Mouse (Mus musculus) heart, adult 2 months (tissue): Measurements from ENCODE around the gene Crb1. TPM values are rescaled to one million over a fixed set of nuclear protein-coding genes. Genes with fewer than 3 reads are reported as not detected.
A peak's percentile ranks its signal among the peaks of the same experiment; 100 is the strongest.

ENCODE experiments used
- DNase-seq, 2 experiments: peaks; one replicate each; pipeline ENCODE4 v3.0.0; 2021
- H3K27ac ChIP-seq: fragments of 200-600 bp; 2 replicates; pipeline ENCODE4 v1.8.1; 2022
- H3K27me3 ChIP-seq: fragments of 200-500 bp; 2 replicates; pipeline ENCODE4 v1.6.1; 2012; ENCODE audit warnings: mild to moderate bottlenecking, low read length, inconsistent platforms, mixed read lengths; ENCODE audit not compliant: control insufficient read depth, insufficient read depth
- H3K36me3 ChIP-seq: fragments of 200-500 bp; 2 replicates; pipeline ENCODE4 v1.6.1; 2012; ENCODE audit warnings: low read length, inconsistent platforms; ENCODE audit not compliant: control insufficient read depth, insufficient read depth
- H3K4me1 ChIP-seq: fragments of 200-500 bp; 2 replicates; pipeline ENCODE4 v1.6.1; 2011; ENCODE audit warnings: low read length; ENCODE audit not compliant: control insufficient read depth, insufficient read depth
- H3K4me3 ChIP-seq: fragments of 200-600 bp; 2 replicates; pipeline ENCODE4 v1.8.1; 2022
- H3K79me2 ChIP-seq: fragments of 200-500 bp; replicated peaks from 2 replicates; pipeline ENCODE4 v1.6.1; 2012; ENCODE audit warnings: mild to moderate bottlenecking, inconsistent platforms, low read length, moderate library complexity, mixed read lengths; ENCODE audit not compliant: control insufficient read depth, insufficient read depth
- H3K9ac ChIP-seq: fragments of 200-500 bp; 2 replicates; pipeline ENCODE4 v1.6.1; 2012; ENCODE audit warnings: low read depth, mild to moderate bottlenecking, control low read depth, inconsistent platforms, low read length, mixed read lengths
- CTCF ChIP-seq: fragments of 200-600 bp; IDR thresholded peaks from 2 replicates; pipeline ENCODE4 v1.8.1; 2022; ENCODE audit warnings: antibody characterized with exemption, mild to moderate bottlenecking, moderate library complexity
- EP300 ChIP-seq: fragments of 200-500 bp; IDR thresholded peaks from 2 replicates; pipeline ENCODE4 v1.6.1; 2011; ENCODE audit warnings: low read depth, low read length, control low read depth; ENCODE audit not compliant: insufficient read depth
- POLR2A ChIP-seq: fragments of 200-500 bp; IDR thresholded peaks from 2 replicates; pipeline ENCODE4 v1.6.1; 2011; ENCODE audit warnings: mild to moderate bottlenecking, low read depth, low read length, control low read depth; ENCODE audit not compliant: insufficient read depth
- whole genome bisulfite sequencing: fragments of 180-500 bp; shearing (Covaris S2); methylation state at CpG from one replicate; pipeline ENCODE4 v1.1.7; 2018; 5-methylcytosine and 5-hydroxymethylcytosine counted together
- intact Hi-C: fragments of 180-260 bp; cut with DNase I; formaldehyde crosslinking; loops from one replicate; pipeline ENCODE4 v1.15.1; 2025
- polyA plus RNA-seq: library from polyadenylated mRNA; depleted of rRNA; stranded (reverse); fragments of >200 nt; gene quantifications from 2 replicates; pipeline ENCODE4 v1.2.3, GENCODE M21; 2012
- total RNA-seq, 2 experiments: library from RNA; stranded (reverse); gene quantifications; 2 replicates each; pipeline ENCODE4 v1.2.3; 2021

Gene Crb1
- total and polyA plus RNA-seq, 3 experiments, result 0.10 to 1.4 (median 0.41) TPM

DNA sequence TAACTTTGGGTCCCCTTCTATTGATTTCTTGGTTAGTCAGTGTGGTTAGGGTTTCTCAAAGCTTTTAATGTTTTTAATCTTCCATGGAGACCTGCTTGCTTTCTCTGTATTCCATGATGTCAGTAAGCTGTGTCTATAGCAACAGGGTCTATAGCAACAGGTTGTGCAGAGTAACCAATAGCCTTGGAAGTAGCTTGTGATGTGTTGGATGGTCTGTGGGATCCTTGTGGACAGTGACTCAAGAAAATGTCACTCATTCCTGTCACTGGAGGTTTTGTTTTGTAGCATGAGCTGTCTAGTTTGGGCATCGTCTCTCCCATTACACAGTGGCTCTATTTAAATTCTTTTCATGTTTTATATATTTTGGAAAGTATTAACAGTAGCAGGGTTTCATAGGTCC, 197.2 kb downstream of the Crb1 start:
- Histone ChIP-seq H3K79me2 (no peaks in the 10 kb centered on the region), H3K9ac (no peak overlapping the region), H3K4me1 (no peaks in the 10 kb centered on the region), H3K4me3 (no peak overlapping the region), H3K27me3 (no peaks in the 10 kb centered on the region), H3K36me3 (no peaks in the 10 kb centered on the region), H3K27ac (no peak overlapping the region)
- WGBS, result 86% methylated on average over 1 of the region's 1 CpGs
- TF ChIP-seq CTCF, result no peak
- TF ChIP-seq EP300, result no peak
- TF ChIP-seq POLR2A, result no peak
- DNase-seq, result no peak
- intact Hi-C loops, result no loop called here

DNA sequence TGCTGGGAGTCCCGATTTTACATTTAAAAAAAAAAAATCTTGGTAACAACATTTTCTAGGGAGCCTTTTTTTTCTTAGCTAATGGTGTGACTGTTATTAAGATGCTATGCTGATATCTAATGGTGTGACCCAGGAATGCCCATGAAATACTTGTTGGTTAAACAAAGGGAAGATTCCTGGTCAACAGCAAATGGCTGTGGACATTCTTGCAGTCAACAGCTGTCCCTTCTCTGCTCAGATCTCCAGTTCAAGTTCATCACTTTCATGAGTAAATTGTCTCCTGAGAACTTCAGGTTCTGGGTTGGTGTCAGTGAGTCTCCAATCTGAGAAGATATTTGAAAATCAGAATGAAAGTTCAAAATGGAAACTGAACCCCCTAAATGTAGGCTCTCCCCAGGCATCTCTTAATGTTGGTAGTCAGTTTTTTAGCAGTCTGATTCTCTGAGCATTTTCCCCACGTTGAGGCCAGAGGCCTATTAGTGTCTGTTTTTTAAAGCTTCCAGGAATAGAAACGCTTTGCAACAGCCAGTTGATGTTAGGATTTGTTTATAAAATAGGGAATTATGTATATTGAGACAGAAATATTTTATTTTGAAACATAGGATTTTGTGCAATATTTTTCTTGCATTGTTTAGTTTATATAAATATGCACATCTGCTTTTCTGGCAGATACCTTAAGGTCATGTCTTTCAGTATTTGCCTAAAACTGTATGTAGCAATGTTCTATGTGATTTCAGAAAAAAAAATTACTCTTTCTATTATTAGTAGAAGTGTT, 202.7 kb downstream of the Crb1 start:
- H3K9ac ChIP-seq, result no peak overlapping the region
- no peak overlapping the region for H3K27ac ChIP-seq
- DNase-seq, result no peak
- no peak overlapping the region for H3K4me3 ChIP-seq
- H3K79me2 ChIP-seq, result no peaks in the 10 kb centered on the region
- intact Hi-C loops, result no loop called here
- no peaks in the 10 kb centered on the region for H3K27me3 ChIP-seq
- no peaks in the 10 kb centered on the region; the same call in 1 of the 2 replicates for H3K36me3 ChIP-seq
- TF ChIP-seq EP300 (no peak), POLR2A (no peak), CTCF (no peak)
- 77% methylated on average over 3 of the region's 3 CpGs for WGBS
- H3K4me1 ChIP-seq, result no peaks in the 10 kb centered on the region

DNA sequence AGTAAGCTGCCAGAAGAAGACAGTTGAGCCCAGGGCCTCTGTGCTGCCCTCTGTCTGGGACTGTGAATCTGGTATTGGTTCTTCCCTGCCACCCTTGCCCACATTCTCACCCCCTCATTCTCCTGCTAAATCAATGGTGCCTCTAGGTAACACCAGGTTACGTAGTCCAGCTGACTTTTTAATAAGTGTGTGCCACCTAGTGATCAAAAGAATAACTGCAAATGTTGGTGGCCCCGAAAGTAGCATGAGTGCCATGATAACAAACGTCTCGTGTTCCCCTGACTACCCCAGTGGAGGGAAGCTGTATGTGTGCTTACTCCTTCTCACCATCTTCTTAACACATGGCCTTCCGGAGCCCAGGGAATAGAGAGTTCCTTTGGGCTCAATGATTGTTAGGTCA, 214.1 kb downstream of the Crb1 start:
- H3K27ac ChIP-seq, result no peak overlapping the region
- 38% methylated on average over 5 of the region's 5 CpGs for WGBS
- no peak for DNase-seq
- no peaks in the 10 kb centered on the region for H3K27me3 ChIP-seq
- H3K9ac ChIP-seq, result no peak overlapping the region
- H3K36me3 ChIP-seq, result no peaks in the 10 kb centered on the region
- peak; percentile 66 for TF ChIP-seq CTCF
- TF ChIP-seq EP300, result no peak
- TF ChIP-seq POLR2A, result no peak
- intact Hi-C loops, result no loop called here
- H3K4me3 ChIP-seq, result no peak overlapping the region
- H3K79me2 ChIP-seq, result no peaks in the 10 kb centered on the region
- no peaks in the 10 kb centered on the region for H3K4me1 ChIP-seq

- 49% methylated on average over 3 of the region's 3 CpGs for WGBS
- Histone ChIP-seq H3K27ac (no peak overlapping the region), H3K27me3 (no peaks in the 10 kb centered on the region), H3K4me3 (no peak overlapping the region), H3K36me3 (no peaks in the 10 kb centered on the region), H3K4me1 (no peaks in the 10 kb centered on the region), H3K9ac (no peak overlapping the region), H3K79me2 (no peaks in the 10 kb centered on the region)
- intact Hi-C loops, result no loop called here
- TF ChIP-seq CTCF, result peak; percentile 29
- TF ChIP-seq EP300, result no peak
- no peak for DNase-seq
Measured at GRCm38 (mm10) chr1:139161619-139162018, 215.3 kb downstream of the Crb1 start.

GRCm38 (mm10) chr1:139156397-139156796, 220.5 kb downstream of the Crb1 start:
- Histone ChIP-seq H3K4me1 (no peaks in the 10 kb centered on the region), H3K27me3 (no peaks in the 10 kb centered on the region), H3K79me2 (no peaks in the 10 kb centered on the region), H3K4me3 (no peak overlapping the region), H3K27ac (no peak overlapping the region), H3K9ac (no peak overlapping the region), H3K36me3 (no peaks in the 10 kb centered on the region)
- TF ChIP-seq EP300, result no peak
- peak; percentile 99; the same call in 1 of the 2 replicates for TF ChIP-seq CTCF
- TF ChIP-seq POLR2A, result no peak
- intact Hi-C loops, result loop anchor here (1.0 to 5.0 kb wide), 6 partner anchors 74 to 321 kb away; partner anchors contain the start of gene Dennd1b
- WGBS, result 15% methylated on average over 3 of the region's 3 CpGs
- no peak for DNase-seq

DNA sequence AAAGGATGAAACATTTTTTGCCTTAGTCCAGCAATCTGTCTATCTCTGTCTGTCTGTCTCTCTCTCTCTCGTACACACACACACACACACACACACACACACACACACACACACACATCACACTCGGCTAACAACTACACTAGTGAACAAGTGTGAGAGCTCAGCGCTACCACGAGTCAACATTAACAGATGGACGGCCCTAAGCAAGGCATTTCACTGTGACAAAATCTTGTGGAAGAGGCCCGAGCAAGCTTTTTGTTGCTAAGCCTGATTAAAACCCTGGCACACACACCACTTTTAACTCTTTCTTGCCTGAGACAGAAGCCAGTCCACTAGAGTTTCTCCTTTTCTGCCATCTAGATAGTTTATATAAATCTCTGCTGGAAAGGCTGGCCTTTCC, 223.4 kb downstream of the Crb1 start:
- no peak overlapping the region for H3K4me3 ChIP-seq
- intact Hi-C loops, result no loop called here
- no peak for DNase-seq
- H3K4me1 ChIP-seq, result no peaks in the 10 kb centered on the region
- H3K79me2 ChIP-seq, result no peaks in the 10 kb centered on the region
- 72% methylated on average over 6 of the region's 6 CpGs for WGBS
- no peak overlapping the region for H3K27ac ChIP-seq
- no peaks in the 10 kb centered on the region for H3K36me3 ChIP-seq
- no peaks in the 10 kb centered on the region for H3K27me3 ChIP-seq
- TF ChIP-seq CTCF, result no peak
- TF ChIP-seq POLR2A, result no peak
- no peak for TF ChIP-seq EP300
- no peak overlapping the region for H3K9ac ChIP-seq
